Mouse (Mus musculus): ENCODE measurements around the gene Ano4. TPM values are rescaled to one million over a fixed set of nuclear protein-coding genes. Genes with fewer than 3 reads are reported as not detected.

The Ano4 gene
- under 1 TPM in 1 of 2 experiments, not detected in 1; 0.73 TPM for polyA plus RNA-seq (2017; shearing (Covaris generic))

DNA sequence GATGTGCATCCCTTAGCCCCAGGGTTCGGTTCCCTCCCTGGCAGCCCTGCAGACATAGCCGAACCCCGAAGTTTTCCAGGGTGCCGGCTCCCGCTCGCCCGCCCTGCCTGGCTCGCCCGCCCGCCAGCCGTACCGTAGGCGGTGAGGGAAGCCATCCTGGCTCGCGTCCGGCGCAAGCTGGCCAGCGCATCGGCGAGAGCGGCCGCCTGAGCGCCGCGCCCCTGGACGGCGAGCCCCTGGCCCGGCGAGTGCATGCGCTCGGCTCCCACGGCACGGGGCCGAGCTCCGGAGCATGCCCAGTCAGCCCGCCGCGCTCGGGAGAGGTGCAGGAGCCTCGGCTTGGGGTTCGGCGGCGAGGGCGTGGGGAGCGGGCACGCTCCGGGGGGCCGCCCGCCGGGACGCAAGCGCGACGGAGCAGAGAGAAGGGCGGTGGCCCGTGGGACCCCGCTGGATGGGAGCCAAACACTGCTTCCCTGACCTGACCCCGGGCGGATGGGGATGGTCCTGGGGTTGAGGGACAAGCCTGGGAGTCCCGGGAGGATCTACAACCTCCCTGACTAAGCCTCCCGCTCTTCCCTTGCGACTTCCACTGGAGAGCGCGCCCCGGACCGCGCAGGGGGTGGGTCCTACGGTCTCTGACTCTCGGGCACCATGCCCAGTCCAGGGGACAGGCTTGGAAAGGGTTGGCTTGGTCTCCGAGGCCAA lies at the start of gene Ano4:
Ano4 (minus strand) TSS at position 272 of the 705 bp plus-strand sequence.

Other genes starting within 250 kb of the Ano4 start
- under 1 TPM in 1 of 2 experiments, not detected in 1; 0.34 TPM for gene Gas2l3, start 99.2 kb upstream of the Ano4 start, polyA plus RNA-seq (2017; shearing (Covaris generic))
- under 1 TPM in 1 of 2 experiments, not detected in 1; 0.23 TPM for gene Nr1h4, start 188.8 kb upstream of the Ano4 start, polyA plus RNA-seq (2017; shearing (Covaris generic))